In the genomic region with DNA sequence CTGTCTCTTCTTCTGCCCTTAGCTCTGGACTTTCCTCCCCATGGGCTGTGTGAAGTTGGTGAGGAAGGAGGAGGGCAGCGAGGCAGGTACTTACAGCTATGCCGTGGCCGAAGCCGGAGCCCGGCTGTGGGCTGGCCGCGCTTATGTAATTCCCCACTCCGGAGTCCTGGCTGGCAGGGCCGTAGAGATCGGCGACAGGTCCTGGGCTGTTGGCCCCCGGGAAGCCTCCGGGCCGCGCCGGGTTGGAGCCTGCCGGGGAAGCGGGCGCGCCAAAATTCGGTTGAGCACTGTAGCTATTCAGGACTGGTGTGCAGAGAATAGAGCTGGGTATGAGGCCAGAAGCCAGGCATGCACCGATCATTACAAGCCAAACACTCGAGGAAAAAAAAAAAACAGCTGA, we compare ENCODE assay signal across 11 mouse cellular contexts. TPM values are rescaled to one million over a fixed set of nuclear protein-coding genes. Genes with fewer than 3 reads are reported as not detected.
DNase-seq lines count a peak whose midpoint lies in the region; ATAC-seq lines count a peak whose summit lies in the region.
"Had no signal": no experiment of that assay in that cellular context is flagged by ENCODE, and none has a peak within 500 bp of the region (broad histone marks: within the 10 kb centered on the region; RNA-seq: fewer than 3 reads in every experiment).

No protein-coding gene starts in this region.

- no peaks in the 10 kb centered on the region for H3K9me3 ChIP-seq in forebrain, embryonic 14.5 days (replicated peaks; ENCODE audit: control insufficient read depth, low read length)
- H3K9me3 ChIP-seq: heart, embryonic 15.5 days had no signal

- H3K36me3 ChIP-seq in forebrain, embryonic 14.5 days (ENCODE audit: control insufficient read depth, insufficient read depth, low read length): peaks cover 27% of the 10 kb centered on the region

- 0 out of 2 replicates have a peak overlapping the region, but pooled peaks have one; percentile 10 for H3K4me2 ChIP-seq in forebrain, embryonic 14.5 days (ENCODE audit: low read length)
- H3K4me2 ChIP-seq: heart, embryonic 15.5 days had no signal

- peaks cover 24% of the 10 kb centered on the region for H3K4me1 ChIP-seq in forebrain, embryonic 14.5 days (ENCODE audit: control insufficient read depth, insufficient read depth, low read length)

- H3K4me3 ChIP-seq in forebrain, embryonic 14.5 days (ENCODE audit: low read depth, low read length): no peak overlapping the region
- H3K4me3 ChIP-seq: heart, embryonic 15.5 days had no signal

- peak; percentile 8 for DNase-seq in left cerebral cortex, adult 11 months (ENCODE audit: low spot score)
- no peak for DNase-seq in left cerebral cortex, adult 8-10 months (ENCODE audit: low spot score in 2 of 2)
- peak; percentile 75 to 76 for DNase-seq in cerebellum, adult 18-20 months
- DNase-seq in forebrain, embryonic 14.5 days (ENCODE audit: low spot score): peak; percentile 29
- peak; percentile 30 to 38 for DNase-seq in layer of hippocampus, postnatal 36 days
- no peak for DNase-seq in MN1 (ENCODE audit: low spot score)
- no peak for DNase-seq in heart, adult 9 months (ENCODE audit: low spot score in 2 of 2)
- no peak for DNase-seq in adrenal gland, adult 18-20 months (ENCODE audit: low spot score in 2 of 2)

- WGBS in forebrain, embryonic 14.5 days: 36% methylated on average over 23 of the region's 23 CpGs

- H3K27me3 ChIP-seq in forebrain, embryonic 14.5 days (replicated peaks; ENCODE audit: control insufficient read depth, insufficient read depth, low read length): no peaks in the 10 kb centered on the region
- H3K27me3 ChIP-seq: heart, embryonic 15.5 days had no signal

- H3K27ac ChIP-seq in forebrain, embryonic 14.5 days (ENCODE audit: low read depth, low read length): peak overlapping the region; percentile 2; the same call in 1 of the 2 replicates
- H3K27ac ChIP-seq: heart, embryonic 15.5 days had no signal

- ATAC-seq in forebrain, embryonic 14.5 days: no peak

- H3K9ac ChIP-seq in forebrain, embryonic 14.5 days (ENCODE audit: low read length): peak overlapping the region; percentile 29; the same call in 1 of the 2 replicates
- H3K9ac ChIP-seq: heart, embryonic 15.5 days had no signal

RNA-seq across cellular contexts. Expression of gene Ccdc182, which starts 54.8 kb away (rescaled TPM):
- not detected for total RNA-seq in left cerebral cortex, adult 8-10 months (2022)
- 0.24 TPM in 1 of 2 replicates, not detected in the other for polyA plus RNA-seq in forebrain, embryonic 14.5 days (2014; fragmentation: Nextera tagmentation; extraction: Ambion mirVana)
- total RNA-seq in layer of hippocampus, postnatal 36 days (2021): not detected
- total RNA-seq in adrenal gland, adult 18-20 months (2021): not detected
- total RNA-seq: liver, adult 2 months; megakaryocyte, adult 5-6 weeks had no signal
- polyA plus RNA-seq: heart, embryonic 15.5 days; liver, adult 2 months had no signal

Comparison
In these comparisons a context has a peak if more than half of its experiments do, and no peak if none do; other contexts are left out.
1. DNase-seq: peak in left cerebral cortex, adult 11 months (single experiment), cerebellum, adult 18-20 months (2 of 2), forebrain, embryonic 14.5 days (single experiment) and layer of hippocampus, postnatal 36 days (2 of 2); none in left cerebral cortex, adult 8-10 months (0 of 2), MN1 (single experiment), heart, adult 9 months (0 of 2) and adrenal gland, adult 18-20 months (0 of 2).